Mouse (Mus musculus): ENCODE measurements at regions not wholly inside any gene's neighbourhood (a gene's known extent, or its start where the extent isn't known, plus 50 kb on each side); places are given as distances from the start of the nearest gene placed in this dataset.
"Not testable (repeated sequence)": the region's sequence is repeated elsewhere in the genome, so short reads cannot be mapped to it uniquely, and the experiment has no call there.

DNA sequence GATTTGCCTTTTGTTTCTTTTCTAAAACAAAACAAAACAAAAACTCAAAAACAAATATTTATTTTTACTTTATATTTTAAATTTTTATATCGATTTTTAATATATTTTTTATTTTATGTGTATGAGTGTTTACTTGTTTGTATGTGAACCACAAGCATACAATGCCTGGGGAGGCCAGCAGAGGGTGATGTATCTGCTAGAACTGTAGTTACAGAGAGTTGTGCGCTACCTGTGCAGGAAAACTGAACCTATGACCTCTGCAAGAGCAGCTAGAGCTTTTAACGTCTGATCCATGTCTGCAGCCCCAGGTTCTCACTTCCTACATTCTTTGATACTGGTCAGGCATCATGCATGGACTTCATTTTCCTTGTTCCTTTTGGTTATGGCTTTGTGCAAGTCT lies 76.2 kb upstream of the Zfp706 start:
- H3K27me3 ChIP-seq (ENCODE audit: insufficient read depth, low read length), result no peaks in the 10 kb centered on the region

DNA sequence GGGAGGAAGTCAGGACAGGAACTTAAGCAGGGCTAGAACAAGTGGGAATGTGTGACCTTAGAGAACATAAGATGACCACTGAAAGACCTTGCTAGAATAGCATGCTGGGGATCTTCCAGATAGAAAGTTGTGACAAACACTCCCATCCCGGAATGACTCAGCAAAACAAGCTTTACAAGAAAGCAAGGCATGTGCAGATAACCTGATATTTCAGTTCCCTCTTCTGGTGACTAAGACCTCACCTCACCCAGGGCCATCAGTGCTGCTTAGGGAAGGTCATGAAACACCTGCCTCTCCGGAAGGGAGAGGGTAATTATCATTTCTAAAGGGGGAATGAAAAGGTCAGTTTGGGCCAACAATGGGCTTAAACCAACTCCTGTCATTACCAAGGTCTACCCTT lies 74.3 kb upstream of the Zfp706 start:
- DNase-seq (ENCODE audit: low spot score) (no peak), ATAC-seq (no peak)
- Histone ChIP-seq H3K4me2 (ENCODE audit: low read depth, low read length) (no peak overlapping the region), H3K36me3 (ENCODE audit: insufficient read depth, low read length) (no peaks in the 10 kb centered on the region), H3K27ac (no peak overlapping the region), H3K9ac (replicated peaks; ENCODE audit: low read length) (no peak overlapping the region), H3K9me3 (ENCODE audit: low read length) (no peaks in the 10 kb centered on the region), H3K27me3 (ENCODE audit: insufficient read depth, low read length) (no peaks in the 10 kb centered on the region), H3K4me3 (ENCODE audit: low read length) (no peak overlapping the region), H3K4me1 (ENCODE audit: insufficient read depth, low read length) (no peaks in the 10 kb centered on the region)
- 71% methylated on average over 2 of the region's 2 CpGs for WGBS
- TF ChIP-seq CTCF (IDR thresholded peaks at IDR 0.05; ENCODE audit: low read depth), result no peak

More for the DNA sequence above, 76.2 kb upstream of the Zfp706 start:
- no peak for ATAC-seq
- Histone ChIP-seq H3K4me1 (ENCODE audit: insufficient read depth, low read length) (no peaks in the 10 kb centered on the region), H3K4me2 (ENCODE audit: low read depth, low read length) (no peak overlapping the region), H3K9ac (replicated peaks; ENCODE audit: low read length) (no peak overlapping the region), H3K4me3 (ENCODE audit: low read length) (no peak overlapping the region), H3K9me3 (ENCODE audit: low read length) (no peaks in the 10 kb centered on the region), H3K36me3 (ENCODE audit: insufficient read depth, low read length) (no peaks in the 10 kb centered on the region), H3K27ac (no peak overlapping the region)
- no peak for TF ChIP-seq CTCF (IDR thresholded peaks at IDR 0.05; ENCODE audit: low read depth)
- DNase-seq (ENCODE audit: low spot score), result no peak
- 84% methylated on average over 3 of the region's 3 CpGs for WGBS

DNA sequence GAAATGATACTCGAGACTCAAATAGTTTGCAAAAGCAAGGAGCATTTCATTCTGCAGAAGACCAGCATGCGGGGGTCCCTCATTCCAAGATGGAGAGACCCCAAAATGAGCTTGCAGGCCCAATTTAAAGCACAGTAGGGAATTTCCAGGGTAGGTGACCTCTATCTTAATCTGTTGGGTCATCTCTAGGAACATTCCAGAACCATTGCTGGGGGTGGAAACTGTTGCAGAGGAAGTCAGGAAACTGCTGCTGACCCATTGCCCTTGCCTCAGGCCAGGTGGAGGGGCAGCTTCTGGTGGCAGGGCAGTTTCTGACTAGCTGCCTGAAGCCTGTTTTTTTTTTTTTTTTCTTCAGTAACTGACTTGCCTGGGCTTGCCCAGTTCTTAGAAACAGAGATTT lies 73.4 kb upstream of the Zfp706 start:
- no peak for TF ChIP-seq CTCF (IDR thresholded peaks at IDR 0.05; ENCODE audit: low read depth)
- Histone ChIP-seq H3K4me3 (ENCODE audit: low read length) (no peak overlapping the region), H3K27ac (no peak overlapping the region), H3K9me3 (ENCODE audit: low read length) (no peaks in the 10 kb centered on the region), H3K27me3 (ENCODE audit: insufficient read depth, low read length) (no peaks in the 10 kb centered on the region), H3K9ac (replicated peaks; ENCODE audit: low read length) (no peak overlapping the region), H3K36me3 (ENCODE audit: insufficient read depth, low read length) (no peaks in the 10 kb centered on the region), H3K4me2 (ENCODE audit: low read depth, low read length) (no peak overlapping the region), H3K4me1 (ENCODE audit: insufficient read depth, low read length) (no peaks in the 10 kb centered on the region)
- DNase-seq (ENCODE audit: low spot score) (no peak), ATAC-seq (no peak)
- WGBS, result 89% methylated on average over 2 of the region's 2 CpGs

DNA sequence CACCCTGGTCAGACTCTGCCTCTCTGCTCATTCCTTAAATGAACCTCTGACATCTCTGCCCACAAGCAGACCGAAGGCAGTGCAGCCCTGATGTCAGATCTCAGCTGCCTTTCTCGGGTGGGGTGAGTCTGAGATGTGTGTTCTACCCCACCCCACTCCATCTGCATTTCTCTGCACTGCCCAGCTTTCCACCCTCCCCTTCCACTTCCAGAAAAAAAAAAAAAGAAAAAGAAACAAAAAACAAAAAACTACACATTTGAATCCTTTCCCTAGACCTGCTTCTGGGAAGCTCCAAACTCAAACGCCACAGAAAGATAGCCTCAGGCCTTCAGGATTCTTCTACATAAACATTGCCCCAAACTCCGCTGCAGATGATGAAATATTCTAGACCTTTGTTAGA lies 72.8 kb upstream of the Zfp706 start:
- ATAC-seq (no peak), DNase-seq (ENCODE audit: low spot score) (no peak)
- no peaks in the 10 kb centered on the region for H3K4me1 ChIP-seq (ENCODE audit: insufficient read depth, low read length)
- H3K4me2 ChIP-seq (ENCODE audit: low read depth, low read length), result no peak overlapping the region
- H3K9ac ChIP-seq (replicated peaks; ENCODE audit: low read length), result no peak overlapping the region
- no peaks in the 10 kb centered on the region for H3K9me3 ChIP-seq (ENCODE audit: low read length)
- 92% methylated on average over 4 of the region's 4 CpGs for WGBS
- H3K4me3 ChIP-seq (ENCODE audit: low read length), result no peak overlapping the region
- H3K27me3 ChIP-seq (ENCODE audit: insufficient read depth, low read length), result no peaks in the 10 kb centered on the region
- TF ChIP-seq CTCF (IDR thresholded peaks at IDR 0.05; ENCODE audit: low read depth), result no peak
- H3K36me3 ChIP-seq (ENCODE audit: insufficient read depth, low read length), result no peaks in the 10 kb centered on the region
- H3K27ac ChIP-seq, result no peak overlapping the region

DNA sequence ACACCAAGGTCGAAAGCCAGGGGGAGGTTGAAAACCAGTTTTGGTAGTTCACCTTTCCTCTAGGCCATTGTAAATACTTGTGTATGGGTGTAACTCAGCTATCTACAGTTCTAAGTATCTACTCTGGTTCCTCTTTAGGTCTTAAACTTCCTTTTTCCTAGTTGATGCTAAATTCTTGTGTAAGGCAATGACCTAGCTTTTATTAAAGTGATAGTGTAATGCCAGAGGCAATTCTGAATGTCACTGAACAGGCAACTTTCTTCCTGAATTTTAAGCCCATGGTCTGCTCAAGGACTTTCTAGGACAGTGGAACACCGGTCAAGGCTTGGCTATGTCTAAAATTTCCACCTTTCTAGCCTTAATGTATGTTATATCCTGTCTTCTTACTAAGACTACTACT lies 66.6 kb upstream of the Zfp706 start:
- not testable (repeated sequence) for ATAC-seq; H3K4me1 ChIP-seq (ENCODE audit: insufficient read depth, low read length); H3K36me3 ChIP-seq (ENCODE audit: insufficient read depth, low read length); H3K27me3 ChIP-seq (ENCODE audit: insufficient read depth, low read length); H3K4me3 ChIP-seq (ENCODE audit: low read length); H3K4me2 ChIP-seq (ENCODE audit: low read depth, low read length); DNase-seq (ENCODE audit: low spot score); H3K9ac ChIP-seq (replicated peaks; ENCODE audit: low read length); H3K9me3 ChIP-seq (ENCODE audit: low read length); H3K27ac ChIP-seq
- WGBS, result 93% methylated on average over 2 of the region's 2 CpGs

DNA sequence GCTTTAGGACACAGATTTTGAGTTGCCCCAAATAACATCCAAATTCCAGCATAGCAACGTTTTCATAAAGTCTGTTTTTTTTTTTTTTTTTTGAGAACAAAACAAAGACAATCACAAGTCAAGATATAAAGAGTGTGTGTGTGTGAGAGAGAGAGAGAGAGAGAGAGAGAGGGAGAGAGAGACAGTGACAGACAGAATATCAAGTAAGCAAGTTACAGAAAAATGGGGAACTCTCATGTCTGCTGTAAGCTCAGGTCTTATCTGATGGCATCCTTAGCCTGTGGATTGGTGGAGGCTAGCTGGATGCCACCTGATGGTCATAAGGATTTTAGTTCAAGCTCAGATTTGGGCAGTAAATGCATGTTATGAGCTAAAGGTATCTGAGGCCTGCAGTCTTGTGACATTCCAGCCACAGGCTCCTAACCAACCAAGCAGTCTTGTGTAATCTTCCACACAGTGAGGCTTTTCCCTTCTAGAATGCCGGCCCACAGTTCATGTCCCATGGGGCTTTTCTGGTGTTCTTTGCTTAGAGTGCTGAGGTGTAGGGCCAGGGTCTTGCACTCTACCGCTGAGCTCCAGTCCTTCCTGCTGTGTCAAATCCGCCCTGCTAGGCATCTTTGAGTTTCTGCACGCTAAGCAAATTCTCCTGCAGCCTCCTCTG lies 64.8 kb upstream of the Zfp706 start:
- DNase-seq (ENCODE audit: low spot score), result no peak
- Histone ChIP-seq H3K4me1 (ENCODE audit: insufficient read depth, low read length) (no peaks in the 10 kb centered on the region), H3K9me3 (ENCODE audit: low read length) (no peaks in the 10 kb centered on the region), H3K4me2 (ENCODE audit: low read depth, low read length) (no peak overlapping the region), H3K27ac (no peak overlapping the region), H3K27me3 (ENCODE audit: insufficient read depth, low read length) (no peaks in the 10 kb centered on the region), H3K4me3 (ENCODE audit: low read length) (no peak overlapping the region), H3K9ac (replicated peaks; ENCODE audit: low read length) (no peak overlapping the region), H3K36me3 (ENCODE audit: insufficient read depth, low read length) (no peaks in the 10 kb centered on the region)
- no peak for ATAC-seq
- WGBS, result 77% methylated on average over 5 of the region's 5 CpGs
- no peak for TF ChIP-seq CTCF (IDR thresholded peaks at IDR 0.05; ENCODE audit: low read depth)

DNA sequence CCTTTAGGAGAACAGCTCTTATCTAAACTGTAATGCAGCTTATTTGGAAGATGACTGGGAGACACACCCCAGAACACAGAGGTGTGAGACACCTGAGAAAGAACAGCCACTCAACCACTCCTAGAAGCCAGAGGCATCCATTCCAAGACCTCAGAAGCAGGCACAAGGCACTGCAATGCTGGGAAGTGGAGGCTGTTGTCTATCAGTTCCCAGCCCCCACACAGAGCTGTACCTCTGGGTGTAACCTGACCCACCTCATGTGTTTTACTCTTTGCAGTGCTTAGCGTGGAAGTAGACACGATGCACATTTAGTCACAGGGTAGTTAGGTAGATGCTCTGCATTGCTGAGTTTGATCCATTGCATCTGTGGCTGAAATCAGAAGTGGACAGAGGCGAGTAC lies 62.6 kb upstream of the Zfp706 start:
- no peak overlapping the region for H3K4me2 ChIP-seq (ENCODE audit: low read depth, low read length)
- H3K9me3 ChIP-seq (ENCODE audit: low read length), result no peaks in the 10 kb centered on the region
- no peak for DNase-seq (ENCODE audit: low spot score)
- no peak overlapping the region for H3K27ac ChIP-seq
- no peak for TF ChIP-seq CTCF (IDR thresholded peaks at IDR 0.05; ENCODE audit: low read depth)
- ATAC-seq, result no peak
- no peaks in the 10 kb centered on the region for H3K4me1 ChIP-seq (ENCODE audit: insufficient read depth, low read length)
- no peak overlapping the region for H3K9ac ChIP-seq (replicated peaks; ENCODE audit: low read length)
- H3K36me3 ChIP-seq (ENCODE audit: insufficient read depth, low read length), result no peaks in the 10 kb centered on the region
- H3K4me3 ChIP-seq (ENCODE audit: low read length), result no peak overlapping the region
- H3K27me3 ChIP-seq (ENCODE audit: insufficient read depth, low read length), result no peaks in the 10 kb centered on the region
- WGBS, result 79% methylated on average over 3 of the region's 3 CpGs
